Mouse (Mus musculus) regulatory T cell (primary cell): Measurements from ENCODE around the gene Cdh13.

Experiments
- in situ Hi-C: fragments of 300-600 bp; cut with MboI, MseI; formaldehyde crosslinking; loops from one replicate; pipeline ENCODE4 v1.15.1; 2025; ENCODE audit warnings: high pct_unique_total_duplicates

Gene Cdh13

DNA sequence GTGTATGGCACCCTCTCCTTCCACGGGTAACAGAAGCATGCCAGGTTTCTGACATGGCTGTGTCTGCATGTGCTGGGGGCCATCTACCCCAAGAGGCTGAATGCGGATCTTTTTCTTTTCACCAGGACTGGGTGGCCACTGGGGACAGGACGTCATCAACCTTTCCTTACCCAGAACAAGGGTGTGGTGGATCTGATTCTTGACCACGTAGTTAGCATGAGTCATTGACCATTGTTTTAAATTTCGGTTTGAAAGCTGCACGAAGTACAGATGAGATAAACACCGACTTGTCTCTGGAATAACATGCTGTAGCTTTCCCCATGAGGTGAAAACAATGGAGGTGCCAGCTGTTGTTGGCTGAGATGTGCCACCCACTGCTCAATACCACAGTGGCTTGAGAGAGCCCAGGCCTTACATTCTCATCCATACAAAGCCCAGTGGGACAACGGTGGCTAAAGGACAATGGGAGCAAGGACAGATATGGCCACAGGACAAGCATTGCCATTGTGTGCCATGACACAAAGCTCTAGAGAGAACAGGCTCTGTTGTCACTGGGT, 161.2 kb downstream of the Cdh13 start:
- in situ Hi-C loops: no loop called here

DNA sequence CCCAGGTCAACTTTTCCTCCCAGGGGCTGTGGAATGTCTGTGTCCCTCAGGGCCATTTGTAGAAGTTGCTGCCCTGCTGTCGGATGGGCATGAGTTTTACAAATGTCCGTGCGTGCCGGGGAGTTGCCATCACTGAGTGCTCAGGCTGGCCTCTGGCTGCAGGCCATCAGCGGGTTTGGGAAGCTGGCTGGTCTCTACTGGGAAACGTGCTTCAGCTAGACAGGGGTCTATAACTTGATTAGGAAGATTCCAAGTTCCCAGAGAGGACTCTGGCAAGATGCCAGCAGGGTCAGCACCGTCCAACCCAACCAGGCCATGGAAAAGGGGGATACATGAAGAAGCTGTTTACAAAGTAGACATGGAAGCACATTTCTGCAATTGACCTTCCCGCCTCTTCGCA, 163.0 kb downstream of the Cdh13 start:
- in situ Hi-C loops: no loop called here

DNA sequence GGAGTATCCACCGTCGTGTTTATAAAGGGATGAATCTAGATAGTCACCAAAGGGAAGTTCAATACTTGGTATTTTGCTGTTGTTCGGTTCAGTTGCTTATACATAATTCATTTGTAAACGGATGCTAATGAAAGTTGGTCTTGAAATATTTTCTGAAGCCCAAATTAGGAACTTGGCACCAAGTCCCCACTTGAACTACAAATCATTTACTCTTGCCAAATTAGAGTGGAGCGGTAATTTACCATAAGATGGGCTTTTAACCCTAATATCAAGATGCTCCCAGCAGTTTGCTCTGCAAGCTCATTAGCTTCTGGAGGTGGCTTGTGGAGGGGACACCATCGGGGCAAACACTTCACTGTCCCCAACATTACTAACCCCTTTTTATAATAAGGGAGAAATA, 164.5 kb downstream of the Cdh13 start:
- in situ Hi-C loops: no loop called here

DNA sequence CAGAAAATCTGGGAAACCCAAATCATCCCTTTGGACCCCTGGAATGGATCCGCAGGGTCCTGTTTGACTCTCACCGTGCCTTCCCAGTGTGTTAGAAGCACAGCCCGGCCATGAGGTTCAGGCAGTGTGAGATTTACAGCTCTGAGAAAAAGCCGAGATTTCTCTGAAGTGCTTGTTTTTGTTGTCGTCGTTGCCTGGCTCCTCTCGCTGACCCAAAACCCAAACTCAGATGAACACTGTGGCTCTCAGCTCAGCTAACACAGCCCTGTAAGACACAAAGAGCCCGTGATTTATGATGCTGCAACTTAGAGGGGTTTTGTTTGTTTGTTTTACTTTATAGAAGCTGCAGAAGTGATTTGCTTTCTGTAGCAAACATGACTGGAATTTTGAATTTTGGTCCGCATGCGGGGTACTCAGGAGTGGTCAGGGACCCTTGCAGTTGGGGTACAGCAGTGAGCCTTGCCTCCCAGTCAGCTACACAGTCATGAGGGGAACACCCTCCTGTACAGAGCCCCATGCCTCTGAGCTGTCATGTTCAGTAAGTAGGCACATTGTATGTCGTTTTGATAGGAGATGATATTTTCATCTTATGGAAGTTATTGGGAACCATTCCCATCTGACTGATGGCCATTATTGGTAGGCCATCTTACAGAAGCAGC, 169.0 kb downstream of the Cdh13 start:
- in situ Hi-C loops: no loop called here

DNA sequence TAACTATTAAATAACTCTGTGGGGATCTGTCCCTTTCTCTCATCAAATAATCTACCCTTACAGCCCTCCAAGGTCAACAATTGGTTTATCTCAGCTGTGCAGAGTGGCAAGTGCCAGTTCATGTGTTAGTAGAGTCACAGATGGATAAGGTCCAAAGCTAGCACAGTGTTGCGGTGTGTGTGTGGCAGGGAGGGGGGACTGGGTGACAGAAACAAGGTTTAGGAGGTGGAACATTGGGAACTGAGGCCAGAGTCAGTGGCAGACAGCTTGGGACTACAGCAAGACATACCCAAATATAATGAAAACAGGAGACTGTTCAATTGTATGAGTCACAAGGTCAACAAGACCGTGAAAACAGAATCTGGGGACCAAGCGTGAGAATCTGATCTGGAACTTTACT, 171.7 kb downstream of the Cdh13 start:
- in situ Hi-C loops: no loop called here

DNA sequence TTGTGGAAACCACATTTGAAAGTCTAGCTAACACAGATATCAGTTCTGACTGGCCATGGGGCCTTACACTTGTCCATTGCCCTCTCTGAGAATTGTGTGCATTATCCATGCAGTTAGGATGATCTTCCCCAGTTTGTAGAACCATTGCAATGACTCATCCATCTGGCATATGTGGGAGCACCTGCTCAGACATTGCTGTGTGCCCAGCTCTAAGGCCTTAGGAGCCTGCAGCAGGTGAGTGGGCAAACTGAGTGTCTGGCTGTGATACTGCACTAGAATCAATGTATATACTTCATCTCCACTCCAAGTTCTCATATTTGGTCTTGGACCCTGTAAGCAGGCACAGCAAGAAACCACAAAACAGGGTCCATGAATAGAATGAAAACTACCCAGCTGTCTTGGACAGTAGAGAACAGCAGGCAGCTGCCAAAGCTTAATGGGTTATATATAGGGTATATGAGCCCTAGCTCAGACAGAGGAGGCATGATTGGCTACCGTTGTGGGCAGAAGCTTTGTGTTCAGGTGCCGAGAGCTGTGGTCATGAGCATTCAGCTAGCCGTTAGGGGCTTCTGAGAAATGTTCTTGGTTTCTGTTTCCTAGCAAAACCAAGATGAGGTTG, 181.9 kb downstream of the Cdh13 start:
- in situ Hi-C loops: loop anchor here (10.0 kb wide), 1 partner anchor 1621 kb away; no protein-coding TSS in a partner anchor

DNA sequence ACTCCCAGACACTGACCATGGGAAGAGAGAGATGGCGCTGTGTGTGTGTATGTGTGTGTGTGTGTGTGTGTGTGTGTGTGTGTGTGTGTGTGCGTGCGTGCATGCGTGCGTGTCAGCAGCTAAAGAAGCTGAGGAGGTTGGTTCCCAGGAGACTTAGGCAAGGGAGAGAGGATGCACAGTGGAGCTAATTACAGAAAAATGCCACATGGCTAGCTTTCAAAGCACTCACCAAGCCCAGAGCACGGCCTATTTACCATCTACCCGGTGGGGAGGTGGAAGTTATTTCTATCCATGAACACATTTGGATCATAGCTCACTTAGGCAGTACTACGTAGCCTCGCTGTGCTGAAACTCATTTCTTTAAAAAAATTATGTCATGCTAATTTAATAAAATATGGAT, 194.1 kb downstream of the Cdh13 start:
- in situ Hi-C loops: no loop called here

DNA sequence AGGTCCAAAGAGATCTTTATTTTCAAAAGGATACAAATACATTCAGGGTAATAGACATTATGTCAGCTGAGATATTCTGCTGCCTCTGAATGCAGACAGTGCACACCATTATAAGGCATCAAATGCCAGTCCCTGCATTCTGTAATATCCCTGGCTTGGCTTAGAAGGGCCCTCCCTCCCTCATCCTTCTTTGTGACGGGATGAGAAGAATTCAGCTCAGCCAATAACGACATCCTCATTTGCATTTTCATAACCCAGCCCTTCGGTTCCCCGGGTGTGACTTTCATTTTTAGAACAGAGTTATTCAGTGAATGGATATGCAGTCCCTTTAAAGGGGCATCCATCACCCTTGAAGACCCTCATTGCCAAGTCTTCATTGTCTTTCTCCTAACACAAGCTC, 205.2 kb downstream of the Cdh13 start:
- in situ Hi-C loops: no loop called here

DNA sequence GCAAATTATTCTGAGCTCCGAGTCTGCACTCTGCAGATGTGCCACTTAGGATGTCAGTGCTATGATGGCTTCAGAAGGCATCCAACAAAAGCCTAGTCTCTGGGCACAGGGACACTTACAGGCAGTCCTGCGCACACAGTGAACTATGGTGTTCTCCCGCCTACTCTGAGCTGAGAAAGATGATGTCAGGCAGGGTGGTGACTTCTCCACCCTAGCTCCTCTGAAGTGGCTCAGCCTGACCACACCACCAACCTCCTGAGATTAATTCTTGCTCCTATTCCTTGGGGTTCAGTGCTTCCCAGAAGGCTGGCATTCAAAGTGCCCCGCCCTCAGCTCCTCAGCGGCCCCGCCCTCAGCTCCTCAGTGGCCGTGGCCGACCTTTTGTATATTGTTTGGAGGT, 219.0 kb downstream of the Cdh13 start:
- in situ Hi-C loops: no loop called here

DNA sequence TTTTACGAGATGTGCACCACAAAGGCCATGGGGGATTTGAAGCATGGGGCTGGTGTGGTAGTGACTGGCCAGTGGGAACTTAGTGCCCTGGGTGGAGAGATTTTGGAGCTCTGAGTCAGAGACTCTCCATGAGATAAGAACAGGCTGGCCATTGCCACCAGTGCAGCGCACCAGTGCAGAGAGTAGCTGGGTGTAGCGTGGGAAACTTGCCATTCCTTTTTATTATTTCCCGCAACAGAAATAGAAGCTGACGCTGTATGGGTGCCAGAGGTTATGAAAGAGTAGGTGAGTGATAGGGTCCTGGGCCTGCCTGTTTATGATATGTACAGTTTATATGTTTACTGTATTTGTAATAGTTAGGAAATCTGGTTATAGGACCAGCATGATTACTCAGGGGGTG, 225.9 kb downstream of the Cdh13 start:
- in situ Hi-C loops: no loop called here

DNA sequence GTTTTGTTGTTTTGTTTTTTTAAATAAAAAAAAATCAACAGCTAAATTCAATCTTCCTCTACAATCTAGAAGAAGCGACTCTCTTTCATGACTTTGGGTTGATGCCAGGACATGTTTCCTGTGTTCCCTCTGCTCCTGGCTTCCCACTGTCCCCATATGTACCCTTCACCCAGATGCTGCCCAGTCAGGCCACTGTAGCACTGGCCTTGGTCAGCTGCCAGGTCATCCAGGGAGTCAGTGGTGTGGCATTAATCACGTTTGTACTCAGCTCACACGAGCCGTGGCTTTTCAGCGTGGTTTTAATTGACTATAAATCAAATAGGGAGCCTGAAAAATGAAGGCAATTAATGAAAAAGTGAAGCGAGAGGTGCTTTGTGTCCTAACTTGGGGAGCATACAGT, 229.7 kb downstream of the Cdh13 start:
- in situ Hi-C loops: loop anchor here (10.0 kb wide), 1 partner anchor 988 kb away; no protein-coding TSS in a partner anchor

DNA sequence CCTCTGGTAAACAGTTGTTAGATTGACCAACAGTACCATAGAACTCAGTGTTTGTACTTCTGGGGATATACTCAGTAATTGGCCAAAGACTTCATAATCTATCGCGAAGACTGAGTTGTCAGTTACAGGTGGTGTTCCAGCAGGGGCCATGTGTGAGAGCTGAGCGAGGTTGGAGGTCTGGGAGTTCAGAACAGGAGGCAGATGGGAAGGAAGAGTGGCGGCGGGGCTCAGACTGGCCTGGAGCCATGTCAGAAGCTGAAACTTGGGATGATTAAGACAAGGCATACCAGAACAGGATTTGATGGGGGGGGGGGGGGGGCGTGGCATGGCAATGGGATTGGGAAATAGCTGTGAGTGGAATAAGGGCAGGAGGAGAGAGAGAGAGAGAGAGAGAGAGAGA, 232.1 kb downstream of the Cdh13 start:
- in situ Hi-C loops: loop anchor here (10.0 kb wide), 1 partner anchor 991 kb away; no protein-coding TSS in a partner anchor

DNA sequence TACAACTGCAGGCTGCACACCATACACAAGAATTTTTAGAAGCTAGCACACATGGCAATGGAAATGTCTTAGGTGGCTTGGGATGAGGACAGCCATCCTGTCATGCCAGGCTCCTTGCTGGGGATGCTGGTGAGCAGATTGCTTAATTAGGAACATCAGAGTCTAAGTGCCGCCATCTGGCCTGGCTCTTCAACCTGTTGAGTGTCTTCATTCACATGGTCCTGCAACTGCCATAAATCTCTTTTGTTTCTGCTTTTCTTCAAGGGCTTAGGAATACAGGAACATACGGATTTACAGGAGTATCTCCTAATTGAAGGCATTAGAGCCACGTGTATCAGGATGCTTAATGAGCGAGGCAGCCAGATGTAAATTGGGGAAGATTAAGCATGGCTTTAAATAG, 233.5 kb downstream of the Cdh13 start:
- in situ Hi-C loops: loop anchor here (10.0 kb wide), 1 partner anchor 992 kb away; no protein-coding TSS in a partner anchor

DNA sequence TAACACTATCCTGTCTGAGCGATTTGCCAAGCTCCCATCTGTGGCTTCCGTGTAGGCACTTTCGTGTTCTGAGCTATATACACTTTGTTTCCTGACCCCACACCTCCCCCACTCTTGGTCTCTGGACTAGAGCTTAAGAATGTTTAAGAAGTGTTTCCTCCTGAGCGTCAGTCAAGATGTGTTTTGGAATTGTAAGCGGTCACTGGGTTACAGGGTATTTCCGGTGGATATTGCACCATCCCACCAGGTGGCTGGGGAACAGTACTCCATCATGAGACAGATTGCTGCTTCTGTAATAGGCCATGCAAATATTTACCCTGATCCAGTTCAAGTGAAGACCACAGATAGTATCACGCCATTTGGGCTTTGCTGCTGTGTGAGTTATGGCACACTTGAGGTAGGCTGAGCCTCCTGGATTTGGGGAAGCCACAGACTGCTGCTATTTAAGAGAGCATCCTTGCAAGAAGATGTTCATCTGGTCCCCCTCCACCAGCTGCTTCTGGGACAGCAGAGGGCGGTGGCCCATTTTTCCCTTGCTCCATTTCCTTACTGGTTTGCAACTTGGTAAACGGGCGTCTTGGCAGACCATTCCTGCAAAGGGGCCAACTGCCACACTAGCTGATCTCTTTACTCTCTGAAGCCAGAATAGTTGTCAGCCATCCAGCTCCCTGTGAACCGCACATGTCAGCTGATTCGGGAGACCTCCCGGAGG, 234.7 kb downstream of the Cdh13 start:
- in situ Hi-C loops: loop anchor here (10.0 kb wide), 1 partner anchor 993 kb away; no protein-coding TSS in a partner anchor

DNA sequence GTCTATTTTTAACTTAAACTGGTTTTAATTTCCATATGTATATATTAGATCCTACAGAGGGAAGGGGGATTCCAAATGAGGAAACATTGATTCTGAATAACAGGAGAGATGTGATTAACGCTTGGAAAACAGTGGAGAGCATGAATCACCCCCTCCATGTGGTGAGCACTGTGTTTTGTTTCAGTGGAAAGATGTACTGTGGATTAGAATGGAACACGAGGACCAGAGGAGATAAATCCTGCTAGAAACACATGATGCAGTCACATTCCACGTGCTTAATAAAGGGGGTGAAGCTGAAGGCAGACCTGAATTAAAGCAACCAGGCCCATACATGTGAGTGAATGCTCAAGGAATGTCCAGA, 235.2 kb downstream of the Cdh13 start:
- in situ Hi-C loops: loop anchor here (10.0 kb wide), 1 partner anchor 994 kb away; no protein-coding TSS in a partner anchor

DNA sequence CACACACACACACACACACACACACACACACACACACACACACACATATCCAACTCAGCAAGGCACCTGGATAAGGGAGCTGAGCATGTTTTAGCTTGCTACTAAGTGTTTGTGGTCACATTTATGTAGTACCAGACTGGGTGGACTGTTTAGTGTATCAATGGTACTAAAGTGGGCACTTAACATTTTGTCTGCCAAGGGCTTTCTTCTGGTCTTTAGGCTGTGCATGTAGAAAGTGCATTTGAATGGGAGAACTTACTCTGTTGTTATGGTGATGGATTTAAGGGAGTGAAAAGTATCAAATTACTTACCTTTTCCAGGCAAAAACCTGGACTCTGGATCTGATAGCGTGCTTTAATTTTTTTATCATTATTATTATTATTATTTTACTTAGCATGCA, 240.4 kb downstream of the Cdh13 start:
- in situ Hi-C loops: no loop called here

DNA sequence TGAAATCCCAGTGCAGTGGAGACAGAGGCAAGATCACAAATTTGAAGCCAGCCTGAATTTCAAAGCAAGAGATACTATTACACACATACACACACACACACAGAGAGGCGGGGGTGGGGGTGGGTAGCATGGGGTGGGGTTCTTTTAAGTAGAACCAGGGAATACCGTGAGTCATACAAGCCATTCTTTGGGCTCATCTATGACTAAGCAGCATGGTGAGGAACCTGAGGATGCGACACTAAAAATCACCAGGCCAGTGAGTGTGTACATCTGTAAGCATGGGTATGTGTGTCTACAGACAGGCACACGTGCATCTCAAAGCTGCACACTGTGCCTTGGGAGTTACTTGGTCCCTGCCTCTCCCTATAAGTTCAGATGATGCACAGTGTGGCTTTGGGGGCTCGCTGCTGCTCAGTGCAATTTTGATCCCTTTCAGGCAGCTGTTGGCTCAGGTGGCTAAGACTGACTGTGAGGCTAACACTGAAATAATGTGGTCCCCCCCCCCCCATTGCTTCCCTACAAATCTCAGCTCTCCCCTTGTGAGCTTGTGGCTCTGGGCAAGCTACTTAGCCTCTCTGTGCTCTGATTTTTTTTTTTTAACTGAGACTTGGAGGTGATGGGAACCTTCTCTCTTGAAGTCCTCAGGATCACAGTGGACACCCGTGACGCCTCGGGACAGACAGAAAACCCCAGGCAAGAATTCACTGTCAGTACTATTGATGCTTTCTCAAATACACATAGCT, 255.5 kb downstream of the Cdh13 start:
- in situ Hi-C loops: no loop called here

DNA sequence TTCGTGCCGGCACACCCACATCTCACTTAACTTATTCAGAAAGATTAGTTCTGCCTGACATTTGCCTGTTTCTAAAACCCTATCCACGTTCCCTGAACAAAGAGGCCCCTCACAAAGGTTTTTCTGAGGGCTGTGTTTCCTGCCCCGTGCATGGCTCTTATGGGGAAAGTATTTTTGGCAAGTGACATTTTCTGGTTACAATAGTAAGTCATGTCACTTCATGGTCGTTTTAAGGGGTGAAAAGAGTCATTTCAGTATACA, 256.0 kb downstream of the Cdh13 start:
- in situ Hi-C loops: no loop called here

DNA sequence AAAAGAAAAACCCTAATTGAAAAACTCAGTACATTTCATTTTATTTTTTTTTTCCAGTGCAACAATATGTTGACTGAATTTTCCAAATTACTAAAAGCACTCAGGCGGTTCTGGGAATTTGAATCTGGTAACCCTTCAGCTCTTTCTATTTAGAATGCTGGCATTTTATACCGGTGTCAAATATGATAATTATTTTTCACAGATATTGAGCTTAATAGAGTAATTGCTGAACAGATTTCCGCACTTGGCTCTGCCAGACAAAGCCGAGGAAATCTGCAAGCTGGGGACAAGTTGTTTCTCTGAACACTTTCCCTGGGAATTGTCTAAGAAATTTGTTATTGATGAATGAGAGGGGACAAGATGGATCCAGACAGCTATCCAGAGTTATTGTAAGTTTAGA, 256.4 kb downstream of the Cdh13 start:
- in situ Hi-C loops: no loop called here

DNA sequence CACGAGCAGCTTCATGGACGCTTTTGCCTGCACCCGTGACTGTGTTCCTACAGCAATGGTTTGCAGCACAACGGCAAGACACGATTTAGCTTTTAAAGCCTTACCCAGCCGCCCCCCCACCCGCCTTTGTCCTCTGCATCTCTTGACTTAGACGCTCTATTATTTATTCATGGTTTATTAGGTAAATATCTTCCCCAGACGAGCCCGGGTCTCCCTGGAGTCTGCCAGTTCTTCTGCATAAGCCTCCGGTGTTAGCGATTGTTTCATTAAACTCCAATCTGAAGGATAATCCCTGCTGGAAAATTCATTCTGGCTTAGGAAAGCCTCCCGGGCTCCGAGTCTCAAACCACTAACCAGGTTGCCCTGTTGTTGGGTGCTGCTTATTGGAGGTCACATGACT, 268.9 kb downstream of the Cdh13 start:
- in situ Hi-C loops: no loop called here

DNA sequence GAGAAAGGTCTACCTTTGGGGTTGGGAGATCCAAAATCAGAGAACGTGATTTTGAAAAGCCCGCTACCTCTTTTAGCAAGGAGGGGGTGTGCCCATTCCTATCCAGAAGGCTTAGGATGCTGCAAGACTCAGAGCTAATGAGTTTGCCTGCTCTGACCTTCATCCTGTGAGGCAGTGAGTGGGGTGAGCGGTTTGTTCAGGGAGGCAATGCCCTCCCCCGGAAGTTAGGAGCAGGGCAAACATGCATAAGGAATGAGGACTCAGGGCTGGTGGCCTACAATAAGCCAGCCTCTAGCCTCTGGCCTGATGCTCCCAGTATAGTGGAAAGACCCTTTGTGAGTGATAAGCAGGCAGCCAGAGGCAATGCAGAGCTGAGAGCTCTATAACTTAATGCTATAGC, 269.3 kb downstream of the Cdh13 start:
- in situ Hi-C loops: no loop called here

DNA sequence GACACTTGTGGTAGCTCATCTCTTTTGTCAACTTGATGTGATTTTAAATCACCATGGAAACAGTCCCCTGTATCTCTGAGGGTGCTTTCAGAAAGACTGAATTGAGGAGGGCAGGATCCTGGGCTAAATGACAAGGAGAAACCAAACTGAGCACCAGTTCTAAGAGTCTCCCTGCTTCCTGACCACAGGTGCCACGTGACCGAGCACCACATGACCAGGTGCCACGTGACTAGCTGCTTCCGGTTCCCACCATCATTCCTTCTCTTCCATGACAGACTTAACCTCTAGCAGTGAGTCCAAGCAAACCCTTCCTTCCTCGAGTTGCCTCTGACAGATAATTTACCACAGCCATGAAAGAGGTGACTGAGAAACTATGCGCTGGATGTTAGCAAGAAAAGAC, 280.5 kb downstream of the Cdh13 start:
- in situ Hi-C loops: no loop called here
